Mouse (Mus musculus) testis, adult 2 months (tissue): ENCODE measurements around the gene Tmem178. TPM values are rescaled to one million over a fixed set of nuclear protein-coding genes. Genes with fewer than 3 reads are reported as not detected.
"Not testable (repeated sequence)": the region's sequence is repeated elsewhere in the genome, so short reads cannot be mapped to it uniquely, and the experiment has no call there.

Experiments
- H3K27ac ChIP-seq: fragments of 200-500 bp; 2 replicates; pipeline ENCODE4 v1.5.1; 2012; ENCODE audit warnings: low read depth, low read length; ENCODE audit not compliant: control insufficient read depth, insufficient read depth
- H3K27me3 ChIP-seq: fragments of 200-500 bp; 2 replicates; pipeline ENCODE4 v1.6.1; 2012; ENCODE audit warnings: mild to moderate bottlenecking, low read length, moderate library complexity; ENCODE audit not compliant: control insufficient read depth, insufficient read depth
- H3K36me3 ChIP-seq: fragments of 200-500 bp; 2 replicates; pipeline ENCODE4 v1.6.1; 2012; ENCODE audit warnings: mild to moderate bottlenecking, low read length; ENCODE audit not compliant: control insufficient read depth, insufficient read depth
- H3K4me1 ChIP-seq: fragments of 200-500 bp; 2 replicates; pipeline ENCODE4 v1.6.1; 2012; ENCODE audit warnings: low read length; ENCODE audit not compliant: control insufficient read depth, insufficient read depth
- H3K4me3 ChIP-seq: fragments of 200-500 bp; 2 replicates; pipeline ENCODE4 v1.5.1; 2012; ENCODE audit warnings: low read depth, mild to moderate bottlenecking, low read length, moderate library complexity, mixed read lengths; ENCODE audit not compliant: control insufficient read depth
- CTCF ChIP-seq: fragments of 200-500 bp; IDR thresholded peaks from 2 replicates; pipeline ENCODE4 v1.5.1; 2012; ENCODE audit warnings: low read depth, mild to moderate bottlenecking, inconsistent platforms, low read length, moderate library complexity; ENCODE audit not compliant: control insufficient read depth, insufficient read depth, insufficient replicate concordance
- POLR2A ChIP-seq: fragments of 200-500 bp; IDR thresholded peaks from 2 replicates; pipeline ENCODE4 v1.6.1; 2012; ENCODE audit warnings: low read depth, mild to moderate bottlenecking, inconsistent platforms, low read length, moderate library complexity; ENCODE audit not compliant: control insufficient read depth
- polyA plus RNA-seq: library from polyadenylated mRNA; depleted of rRNA; stranded (reverse); fragments of >200 nt; gene quantifications from 2 replicates; pipeline ENCODE4 v1.2.3, GENCODE M21; 2012

Gene Tmem178
- polyA plus RNA-seq, 1 experiment: 0.30 TPM

DNA sequence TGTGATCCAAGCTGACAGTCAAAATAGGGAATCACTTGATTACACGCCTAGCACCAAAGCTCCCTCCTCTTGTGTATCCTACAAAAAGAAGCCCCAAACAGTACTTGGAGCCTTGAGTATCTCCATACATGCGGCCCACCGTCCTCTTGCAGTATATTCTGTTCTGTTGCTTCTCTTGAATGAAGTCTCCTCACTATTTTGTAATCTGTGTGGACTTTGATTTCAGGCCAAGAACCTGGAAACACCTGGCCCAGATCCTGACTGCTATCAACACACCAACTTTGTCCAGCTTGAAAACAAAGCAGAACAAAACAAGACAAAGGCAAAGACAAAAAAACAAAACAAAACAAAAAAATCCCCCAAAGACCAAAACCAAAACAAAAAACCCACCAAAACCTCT is 11.7 kb upstream of the Tmem178 start:
- Histone ChIP-seq H3K4me1 (no peaks in the 10 kb centered on the region), H3K27me3 (no peaks in the 10 kb centered on the region), H3K4me3 (no peak overlapping the region), H3K36me3 (no peaks in the 10 kb centered on the region), H3K27ac (no peak overlapping the region)
- TF ChIP-seq POLR2A: no peak
- TF ChIP-seq CTCF: no peak

DNA sequence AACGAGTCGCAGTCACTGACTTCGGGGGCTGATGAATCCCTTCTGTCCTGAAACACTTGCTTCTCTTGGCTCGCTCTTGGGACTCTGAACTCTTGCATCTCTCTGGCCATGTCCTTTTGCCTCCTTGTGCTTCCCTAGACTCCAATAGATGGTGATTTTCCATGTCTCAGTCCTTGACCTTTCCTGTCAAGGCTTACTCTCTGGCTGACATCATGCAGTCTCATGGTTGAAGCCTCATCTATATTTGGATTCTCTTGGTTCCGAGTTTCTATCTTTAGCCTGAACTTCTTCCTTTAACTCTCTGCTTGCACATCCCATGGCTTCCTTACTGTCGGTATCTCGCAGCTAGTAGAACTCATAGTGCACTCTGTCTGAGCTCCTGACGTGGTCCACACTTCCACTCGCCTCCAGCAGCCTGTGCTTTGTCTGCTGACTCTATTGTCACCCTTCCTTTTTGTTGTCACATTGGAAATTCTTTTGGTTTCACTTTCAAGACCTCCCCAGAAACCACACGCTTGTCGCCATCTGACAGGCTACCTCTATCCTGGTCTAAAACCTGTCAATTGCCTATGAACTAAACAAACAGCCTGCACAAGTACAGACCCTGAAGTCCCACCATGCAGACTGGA is 10.9 kb upstream of the Tmem178 start:
- no peaks in the 10 kb centered on the region for H3K27me3 ChIP-seq
- no peaks in the 10 kb centered on the region for H3K36me3 ChIP-seq
- no peak overlapping the region for H3K4me3 ChIP-seq
- no peak for TF ChIP-seq POLR2A
- no peak for TF ChIP-seq CTCF
- H3K4me1 ChIP-seq: no peaks in the 10 kb centered on the region
- H3K27ac ChIP-seq: no peak overlapping the region

GRCm38 (mm10) chr17:80935807-80936519 is 8.5 kb upstream of the Tmem178 start:
- H3K4me3 ChIP-seq: no peak overlapping the region
- no peaks in the 10 kb centered on the region for H3K4me1 ChIP-seq
- no peaks in the 10 kb centered on the region for H3K27me3 ChIP-seq
- TF ChIP-seq POLR2A (no peak), CTCF (no peak)
- no peaks in the 10 kb centered on the region for H3K36me3 ChIP-seq
- H3K27ac ChIP-seq: no peak overlapping the region

GRCm38 (mm10) chr17:80936521-80936920 is 7.9 kb upstream of the Tmem178 start:
- Histone ChIP-seq H3K4me1 (no peaks in the 10 kb centered on the region), H3K4me3 (no peak overlapping the region), H3K27ac (no peak overlapping the region), H3K27me3 (no peaks in the 10 kb centered on the region), H3K36me3 (no peaks in the 10 kb centered on the region)
- TF ChIP-seq CTCF (no peak), POLR2A (no peak)

GRCm38 (mm10) chr17:80939833-80940232 is 4.6 kb upstream of the Tmem178 start:
- H3K4me3 ChIP-seq: no peak overlapping the region
- no peaks in the 10 kb centered on the region for H3K27me3 ChIP-seq
- no peak overlapping the region for H3K27ac ChIP-seq
- no peak for TF ChIP-seq CTCF
- TF ChIP-seq POLR2A: no peak
- peaks cover under 1% of the 10 kb centered on the region for H3K4me1 ChIP-seq
- no peaks in the 10 kb centered on the region for H3K36me3 ChIP-seq

DNA sequence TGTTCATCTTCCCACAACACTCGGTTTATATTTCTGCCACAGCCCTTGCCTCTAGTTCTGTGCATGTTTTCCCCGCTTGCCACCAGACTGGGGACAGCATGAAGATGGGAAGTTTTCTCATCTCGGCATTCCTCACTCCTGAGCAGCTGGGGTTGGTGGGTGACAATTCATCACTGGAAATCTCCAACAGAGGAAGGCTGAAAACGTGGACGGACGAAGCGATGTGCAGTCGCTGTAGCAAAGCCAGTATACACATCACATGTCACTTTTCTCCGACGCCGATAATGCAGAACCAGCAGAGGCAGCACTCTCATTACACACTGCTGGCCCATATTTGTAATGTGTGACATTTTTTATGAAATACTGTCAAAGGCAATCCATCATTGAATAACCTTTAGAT is 2.6 kb upstream of the Tmem178 start:
- no peak overlapping the region for H3K27ac ChIP-seq
- no peaks in the 10 kb centered on the region for H3K27me3 ChIP-seq
- no peaks in the 10 kb centered on the region for H3K36me3 ChIP-seq
- TF ChIP-seq POLR2A (no peak), CTCF (no peak)
- H3K4me1 ChIP-seq: peaks cover 3% of the 10 kb centered on the region
- H3K4me3 ChIP-seq: no peak overlapping the region

DNA sequence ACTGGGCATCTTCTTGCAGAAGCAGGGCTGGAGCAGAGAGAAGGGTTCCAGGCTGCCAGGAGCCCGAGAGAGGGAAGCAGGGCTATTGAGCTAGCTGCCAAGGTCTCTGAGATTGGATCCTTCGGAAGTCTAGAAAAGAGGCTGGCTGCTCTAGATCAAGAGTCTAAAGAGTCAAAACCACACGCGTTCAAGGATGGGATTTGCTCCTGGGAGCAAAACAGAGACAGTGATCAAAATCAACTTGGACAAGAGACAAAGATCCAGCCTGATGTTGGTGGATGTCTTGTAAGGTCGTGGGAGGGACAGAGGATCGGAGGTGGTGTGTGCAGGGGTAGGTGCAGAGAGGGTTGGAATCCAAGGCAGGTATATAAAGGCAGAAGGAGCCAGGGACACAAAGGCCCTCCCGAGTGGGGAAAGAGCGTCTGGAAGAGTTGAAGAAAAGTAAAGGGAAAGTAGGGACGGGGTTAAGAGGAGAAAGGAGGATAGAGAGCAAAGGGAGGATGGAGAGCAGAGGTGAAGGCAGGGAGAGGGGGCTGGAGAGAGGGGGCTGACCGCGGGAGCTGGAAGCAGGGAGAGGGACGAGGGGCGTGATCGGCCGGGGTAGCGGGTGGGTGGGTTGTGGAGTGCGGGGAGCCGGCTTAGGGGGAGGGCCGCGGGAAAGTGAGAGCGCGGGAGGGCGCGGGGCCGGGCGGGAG is 450 bp upstream of the Tmem178 start:
- Histone ChIP-seq H3K4me1 (peaks cover 3% of the 10 kb centered on the region), H3K27ac (no peak overlapping the region), H3K4me3 (no peak overlapping the region; the same call in none of the 2 replicates), H3K27me3 (no peaks in the 10 kb centered on the region), H3K36me3 (no peaks in the 10 kb centered on the region)
- TF ChIP-seq POLR2A (no peak), CTCF (no peak)

DNA sequence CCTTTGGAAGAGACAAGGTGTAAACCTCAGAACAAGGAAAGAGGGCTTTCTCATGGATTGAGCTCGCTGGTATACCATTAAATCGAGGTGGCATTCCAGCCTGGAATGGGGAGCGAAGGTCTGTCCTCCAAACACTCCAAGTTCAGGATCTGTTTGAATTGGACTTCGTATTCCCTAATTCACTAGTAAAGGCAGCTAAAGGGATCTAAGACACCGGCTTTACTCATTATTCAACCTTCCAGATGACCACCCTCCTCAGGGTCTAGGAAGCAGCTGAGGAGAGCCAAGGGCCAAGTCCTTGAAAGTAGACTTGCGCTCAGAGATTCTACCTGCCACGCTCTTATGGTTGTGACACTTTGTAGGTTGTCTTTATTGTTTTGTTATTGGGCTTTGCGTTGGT is 1.1 kb downstream of the Tmem178 start:
- H3K27me3 ChIP-seq: not testable (repeated sequence)

More for the DNA sequence above, 1.1 kb downstream of the Tmem178 start:
- not testable (repeated sequence) for H3K4me3 ChIP-seq, H3K27ac ChIP-seq, H3K36me3 ChIP-seq, H3K4me1 ChIP-seq
